Mouse (Mus musculus): ENCODE measurements around the gene Slc4a4. TPM values are rescaled to one million over a fixed set of nuclear protein-coding genes. Genes with fewer than 3 reads are reported as not detected.
A peak's percentile ranks its signal among the peaks of the same experiment; 100 is the strongest.

The Slc4a4 gene
- polyA plus RNA-seq, 1 experiment from 2014 or later, result 2.6 TPM

GRCm38 (mm10) chr5:89149436-89150040, 262.9 kb downstream of the Slc4a4 start:
- Histone ChIP-seq H3K4me2 (ENCODE audit: low read depth, low read length) (no peak overlapping the region), H3K36me3 (ENCODE audit: control insufficient read depth, insufficient read depth, low read length) (no peaks in the 10 kb centered on the region), H3K9me3 (ENCODE audit: control insufficient read depth, low read length) (no peaks in the 10 kb centered on the region), H3K4me3 (ENCODE audit: low read length) (no peak overlapping the region), H3K27me3 (replicated peaks; ENCODE audit: control insufficient read depth, insufficient read depth, low read length) (no peaks in the 10 kb centered on the region), H3K9ac (ENCODE audit: low read depth, low read length) (no peak overlapping the region), H3K27ac (ENCODE audit: low read length) (peak overlapping the region; percentile 50), H3K4me1 (ENCODE audit: control insufficient read depth, insufficient read depth, low read length) (peaks cover 17% of the 10 kb centered on the region)
- ATAC-seq, result peak; percentile 42
- WGBS, result 22% methylated on average over 2 of the region's 2 CpGs

- Histone ChIP-seq H3K27ac (ENCODE audit: low read length) (no peak overlapping the region), H3K36me3 (ENCODE audit: control insufficient read depth, insufficient read depth, low read length) (no peaks in the 10 kb centered on the region), H3K9ac (ENCODE audit: low read depth, low read length) (no peak overlapping the region), H3K4me1 (ENCODE audit: control insufficient read depth, insufficient read depth, low read length) (peaks cover 17% of the 10 kb centered on the region), H3K9me3 (ENCODE audit: control insufficient read depth, low read length) (no peaks in the 10 kb centered on the region), H3K4me3 (ENCODE audit: low read length) (no peak overlapping the region), H3K4me2 (ENCODE audit: low read depth, low read length) (no peak overlapping the region), H3K27me3 (replicated peaks; ENCODE audit: control insufficient read depth, insufficient read depth, low read length) (no peaks in the 10 kb centered on the region)
- ATAC-seq, result no peak
- WGBS, result 56% methylated on average over 3 of the region's 3 CpGs
Measured at GRCm38 (mm10) chr5:89151076-89151475, 264.5 kb downstream of the Slc4a4 start.

- WGBS, result 92% methylated on average over 2 of the region's 2 CpGs
- no peak overlapping the region for H3K9ac ChIP-seq (ENCODE audit: low read depth, low read length)
- no peak for ATAC-seq
Measured at GRCm38 (mm10) chr5:89171025-89171718, 284.6 kb downstream of the Slc4a4 start.

GRCm38 (mm10) chr5:89190063-89190462, 303.4 kb downstream of the Slc4a4 start:
- H3K9me3 ChIP-seq (ENCODE audit: control insufficient read depth, low read length), result no peaks in the 10 kb centered on the region
- no peak overlapping the region for H3K27ac ChIP-seq (ENCODE audit: low read length)
- no peak overlapping the region for H3K4me3 ChIP-seq (ENCODE audit: low read length)
- no peaks in the 10 kb centered on the region for H3K36me3 ChIP-seq (ENCODE audit: control insufficient read depth, insufficient read depth, low read length)
- ATAC-seq, result no peak
- no peaks in the 10 kb centered on the region for H3K4me1 ChIP-seq (ENCODE audit: control insufficient read depth, insufficient read depth, low read length)
- no peaks in the 10 kb centered on the region for H3K27me3 ChIP-seq (replicated peaks; ENCODE audit: control insufficient read depth, insufficient read depth, low read length)
- no peak overlapping the region for H3K4me2 ChIP-seq (ENCODE audit: low read depth, low read length)
- 59% methylated on average over 3 of the region's 3 CpGs for WGBS
- H3K9ac ChIP-seq (ENCODE audit: low read depth, low read length), result no peak overlapping the region

More at GRCm38 (mm10) chr5:89171025-89171718, 284.6 kb downstream of the Slc4a4 start:
- Histone ChIP-seq H3K27ac (ENCODE audit: low read length) (no peak overlapping the region), H3K4me2 (ENCODE audit: low read depth, low read length) (no peak overlapping the region), H3K9me3 (ENCODE audit: control insufficient read depth, low read length) (no peaks in the 10 kb centered on the region), H3K4me1 (ENCODE audit: control insufficient read depth, insufficient read depth, low read length) (no peaks in the 10 kb centered on the region), H3K36me3 (ENCODE audit: control insufficient read depth, insufficient read depth, low read length) (no peaks in the 10 kb centered on the region), H3K27me3 (replicated peaks; ENCODE audit: control insufficient read depth, insufficient read depth, low read length) (no peaks in the 10 kb centered on the region), H3K4me3 (ENCODE audit: low read length) (no peak overlapping the region)

GRCm38 (mm10) chr5:89194654-89195053, 308.0 kb downstream of the Slc4a4 start:
- Histone ChIP-seq H3K9me3 (ENCODE audit: control insufficient read depth, low read length) (no peaks in the 10 kb centered on the region), H3K27me3 (replicated peaks; ENCODE audit: control insufficient read depth, insufficient read depth, low read length) (no peaks in the 10 kb centered on the region), H3K27ac (ENCODE audit: low read length) (no peak overlapping the region), H3K4me3 (ENCODE audit: low read length) (no peak overlapping the region), H3K4me2 (ENCODE audit: low read depth, low read length) (no peak overlapping the region), H3K9ac (ENCODE audit: low read depth, low read length) (no peak overlapping the region), H3K4me1 (ENCODE audit: control insufficient read depth, insufficient read depth, low read length) (no peaks in the 10 kb centered on the region), H3K36me3 (ENCODE audit: control insufficient read depth, insufficient read depth, low read length) (no peaks in the 10 kb centered on the region)
- 94% methylated on average over 3 of the region's 3 CpGs for WGBS
- ATAC-seq, result no peak

- Histone ChIP-seq H3K9ac (ENCODE audit: low read depth, low read length) (no peak overlapping the region), H3K4me3 (ENCODE audit: low read length) (no peak overlapping the region), H3K4me1 (ENCODE audit: control insufficient read depth, insufficient read depth, low read length) (no peaks in the 10 kb centered on the region), H3K4me2 (ENCODE audit: low read depth, low read length) (no peak overlapping the region), H3K27me3 (replicated peaks; ENCODE audit: control insufficient read depth, insufficient read depth, low read length) (no peaks in the 10 kb centered on the region), H3K27ac (ENCODE audit: low read length) (no peak overlapping the region), H3K9me3 (ENCODE audit: control insufficient read depth, low read length) (no peaks in the 10 kb centered on the region), H3K36me3 (ENCODE audit: control insufficient read depth, insufficient read depth, low read length) (no peaks in the 10 kb centered on the region)
- 72% methylated on average over 2 of the region's 2 CpGs for WGBS
- ATAC-seq, result no peak
Measured at GRCm38 (mm10) chr5:89198501-89198900, 311.9 kb downstream of the Slc4a4 start.

- WGBS, result 62% methylated on average over 7 of the region's 7 CpGs
- Histone ChIP-seq H3K27ac (ENCODE audit: low read length) (no peak overlapping the region), H3K4me2 (ENCODE audit: low read depth, low read length) (no peak overlapping the region), H3K36me3 (ENCODE audit: control insufficient read depth, insufficient read depth, low read length) (no peaks in the 10 kb centered on the region), H3K9me3 (ENCODE audit: control insufficient read depth, low read length) (no peaks in the 10 kb centered on the region), H3K27me3 (replicated peaks; ENCODE audit: control insufficient read depth, insufficient read depth, low read length) (no peaks in the 10 kb centered on the region), H3K4me3 (ENCODE audit: low read length) (no peak overlapping the region), H3K9ac (ENCODE audit: low read depth, low read length) (no peak overlapping the region), H3K4me1 (ENCODE audit: control insufficient read depth, insufficient read depth, low read length) (no peaks in the 10 kb centered on the region)
- ATAC-seq, result no peak
Measured at GRCm38 (mm10) chr5:89209973-89210703, 323.5 kb downstream of the Slc4a4 start.

- Histone ChIP-seq H3K4me1 (ENCODE audit: control insufficient read depth, insufficient read depth, low read length) (no peaks in the 10 kb centered on the region), H3K9ac (ENCODE audit: low read depth, low read length) (no peak overlapping the region), H3K27ac (ENCODE audit: low read length) (no peak overlapping the region), H3K4me3 (ENCODE audit: low read length) (no peak overlapping the region), H3K27me3 (replicated peaks; ENCODE audit: control insufficient read depth, insufficient read depth, low read length) (no peaks in the 10 kb centered on the region), H3K4me2 (ENCODE audit: low read depth, low read length) (no peak overlapping the region), H3K9me3 (ENCODE audit: control insufficient read depth, low read length) (no peaks in the 10 kb centered on the region), H3K36me3 (ENCODE audit: control insufficient read depth, insufficient read depth, low read length) (no peaks in the 10 kb centered on the region)
- ATAC-seq, result no peak
- WGBS, result 22% methylated on average over 1 of the region's 1 CpGs
Measured at GRCm38 (mm10) chr5:89211057-89211456, 324.4 kb downstream of the Slc4a4 start.

- H3K9ac ChIP-seq (ENCODE audit: low read depth, low read length), result no peak overlapping the region
- ATAC-seq, result peak; percentile 92
- H3K27ac ChIP-seq (ENCODE audit: low read length), result peak overlapping the region; percentile 59
- H3K36me3 ChIP-seq (ENCODE audit: control insufficient read depth, insufficient read depth, low read length), result no peaks in the 10 kb centered on the region; the same call in 1 of the 2 replicates
- no peaks in the 10 kb centered on the region for H3K27me3 ChIP-seq (replicated peaks; ENCODE audit: control insufficient read depth, insufficient read depth, low read length)
- no peaks in the 10 kb centered on the region for H3K9me3 ChIP-seq (ENCODE audit: control insufficient read depth, low read length)
- H3K4me1 ChIP-seq (ENCODE audit: control insufficient read depth, insufficient read depth, low read length), result no peaks in the 10 kb centered on the region
- WGBS, result 58% methylated on average over 8 of the region's 8 CpGs
- peak overlapping the region; percentile 34 for H3K4me2 ChIP-seq (ENCODE audit: low read depth, low read length)
- H3K4me3 ChIP-seq (ENCODE audit: low read length), result peak overlapping the region; percentile 22
Measured at GRCm38 (mm10) chr5:89218222-89218621, 331.6 kb downstream of the Slc4a4 start.

All from intestine, embryonic 16.5 days (tissue).